Mouse (Mus musculus) gastrocnemius, adult 8-10 months (tissue): ENCODE measurements around the gene Drp2. TPM values are rescaled to one million over a fixed set of nuclear protein-coding genes. Genes with fewer than 3 reads are reported as not detected.

Experiments
- DNase-seq, 2 experiments: peaks; one replicate each; pipeline ENCODE4 v3.0.0; 2022; ENCODE audit warnings: low spot score in 2 of 2
- total RNA-seq, 4 experiments: library from RNA; stranded (reverse); gene quantifications; 2 replicates each; pipeline ENCODE4 v1.2.4; 2022

Gene Drp2
- 1 to 10 TPM; 1.7 to 5.4 (median 2.9) TPM for total RNA-seq

DNA sequence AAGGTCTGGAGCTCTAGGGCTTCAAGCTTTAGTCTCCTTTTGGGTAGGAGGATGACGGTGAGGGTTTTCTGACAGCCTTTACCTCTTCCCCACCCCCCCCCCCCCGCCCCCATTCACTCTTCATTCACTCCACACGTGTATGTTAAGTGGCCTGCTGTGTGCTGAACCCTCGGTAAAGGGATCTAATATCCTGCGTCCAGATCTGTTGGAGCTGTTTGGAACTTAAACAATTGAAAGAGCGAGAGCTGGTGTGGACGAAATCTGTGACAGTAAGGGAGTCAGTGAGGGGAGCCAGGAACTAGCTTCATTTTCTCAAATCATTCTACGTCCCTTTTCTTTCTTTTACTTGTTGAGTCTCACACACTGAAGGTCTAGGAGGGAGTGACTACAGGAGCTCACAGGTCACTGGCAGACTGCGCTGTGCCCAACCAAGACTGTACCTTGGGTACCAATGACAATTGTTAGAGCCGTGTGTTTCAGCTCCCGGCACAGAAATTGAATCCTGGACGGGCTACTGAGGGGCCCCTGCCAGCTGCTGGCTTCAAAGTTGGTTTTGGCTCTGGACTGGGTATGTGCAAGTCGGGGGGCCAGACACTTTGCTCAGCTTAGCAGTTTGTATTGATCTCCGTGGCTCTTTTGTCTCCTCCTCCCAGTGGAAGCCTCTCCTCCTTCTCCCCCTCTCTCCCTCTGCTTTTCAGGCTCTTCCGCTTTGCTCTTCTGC is at the start of gene Drp2:
Drp2 (plus strand) TSS at position 689 of the 721 bp plus-strand sequence.
- DNase-seq: no peak

DNA sequence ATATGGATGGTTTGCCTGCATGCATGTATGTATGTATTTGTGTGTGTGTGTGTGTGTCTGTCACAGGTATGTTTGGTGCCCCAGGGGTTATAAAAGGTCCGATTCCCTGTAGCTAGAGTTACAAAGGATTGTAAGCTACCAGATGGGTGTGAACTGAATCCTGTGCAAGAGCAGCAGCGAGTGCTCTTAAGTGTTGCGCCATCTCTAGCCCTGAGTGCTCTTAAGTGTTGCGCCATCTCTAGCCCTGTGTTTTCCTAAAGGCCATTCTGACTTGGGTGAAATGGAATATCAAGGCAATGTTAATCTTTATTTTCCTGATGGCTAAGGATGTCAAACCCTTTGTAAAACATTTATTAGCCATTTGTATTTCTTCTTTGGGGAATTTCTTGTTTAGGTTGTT is 45.0 kb upstream of the Drp2 start:
- DNase-seq: no peak

DNA sequence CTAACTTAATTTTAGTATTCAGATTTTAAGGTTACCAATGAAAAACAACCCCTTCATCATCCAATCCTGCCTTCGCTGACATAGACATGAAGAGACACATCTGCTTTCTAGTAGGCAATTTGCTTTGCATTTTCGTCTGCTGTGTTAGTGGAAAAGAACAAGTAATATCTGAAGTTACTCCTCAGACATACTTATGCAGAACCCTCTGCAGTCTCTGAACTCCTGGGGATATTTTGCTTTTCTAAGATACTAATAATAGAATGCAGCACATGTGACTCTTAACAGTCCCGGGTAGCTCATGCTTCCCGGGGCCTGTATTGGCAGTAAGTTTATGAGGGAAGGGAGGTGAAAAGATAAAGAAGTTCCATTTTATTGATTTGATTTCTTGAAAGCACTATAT is 42.2 kb upstream of the Drp2 start:
- no peak for DNase-seq

DNA sequence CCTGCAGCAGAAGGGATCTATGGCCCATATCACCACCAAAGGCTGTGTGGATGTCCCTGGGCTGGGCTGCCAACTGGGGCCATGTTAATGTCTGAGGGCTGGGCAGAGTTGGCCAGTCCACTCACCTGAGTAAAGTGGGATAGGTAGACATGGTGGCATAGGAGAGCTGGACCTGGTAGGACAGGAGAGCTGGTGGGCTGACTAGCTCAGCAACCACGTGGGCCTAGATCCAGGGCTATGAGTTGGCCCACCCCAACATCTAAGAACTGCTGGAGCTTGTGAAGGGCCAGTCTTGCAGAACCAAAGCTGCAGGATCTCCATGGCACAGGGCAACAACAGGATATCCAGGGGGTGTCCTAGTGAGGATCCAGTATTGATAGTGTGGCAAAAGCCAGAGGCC is 38.9 kb upstream of the Drp2 start:
- DNase-seq: no peak

DNA sequence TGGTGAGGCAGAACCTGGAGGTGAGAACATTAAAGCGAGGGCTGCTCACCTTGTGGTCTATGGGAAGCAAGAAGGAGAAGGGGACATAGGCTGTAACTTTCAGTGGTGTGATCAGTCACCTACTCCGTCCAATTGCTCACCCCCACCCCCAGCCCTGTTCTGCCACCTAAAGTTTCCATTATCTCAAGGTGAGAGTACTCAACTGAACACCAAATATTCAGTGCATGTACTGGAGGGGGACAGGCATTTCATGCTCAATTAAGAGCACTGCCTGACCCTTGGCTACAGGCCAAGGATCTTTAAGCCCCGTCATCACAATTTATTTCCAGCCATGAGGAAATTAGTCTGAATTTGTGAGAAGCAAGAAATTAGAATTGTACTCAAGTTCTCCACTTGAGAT is 37.8 kb upstream of the Drp2 start:
- no peak for DNase-seq

DNA sequence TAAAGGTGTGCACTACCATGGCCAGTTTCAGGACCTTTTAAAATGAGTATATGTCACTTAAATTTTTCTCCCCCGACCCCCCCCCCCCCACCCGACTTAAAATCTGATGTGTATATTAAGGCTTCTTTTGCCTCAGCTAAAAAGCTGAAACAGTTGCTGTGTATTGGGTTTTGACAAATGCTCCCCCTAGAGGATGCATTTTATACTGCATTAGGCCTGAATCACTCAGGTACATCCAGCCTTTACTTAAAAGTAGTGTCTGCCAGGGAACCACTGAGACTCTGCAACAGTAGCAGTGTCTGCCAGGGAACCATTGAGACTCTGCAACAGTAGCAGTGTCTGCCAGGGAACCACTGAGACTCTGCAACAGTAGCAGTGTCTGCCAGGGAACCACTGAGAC is 33.1 kb upstream of the Drp2 start:
- no peak for DNase-seq

DNA sequence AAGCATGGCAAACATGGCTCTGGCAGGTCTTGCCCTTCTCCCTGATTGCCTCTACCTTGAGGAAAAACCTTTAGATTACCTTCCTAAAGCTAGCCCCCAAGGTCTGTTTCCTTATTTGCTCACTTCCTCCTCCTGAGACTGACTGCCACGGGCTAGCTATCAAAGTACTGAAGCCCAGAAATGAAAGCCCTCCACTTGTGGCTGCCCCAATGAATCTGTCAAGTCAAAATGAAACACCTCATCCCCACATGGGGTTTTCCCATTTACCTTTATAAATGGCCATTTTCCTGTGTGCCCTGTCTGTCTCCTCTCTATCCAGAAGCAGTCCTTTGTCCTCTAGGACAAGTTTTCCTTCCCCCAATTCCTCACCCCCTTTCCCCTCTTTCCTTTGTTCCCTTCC is 30.2 kb upstream of the Drp2 start:
- no peak for DNase-seq

DNA sequence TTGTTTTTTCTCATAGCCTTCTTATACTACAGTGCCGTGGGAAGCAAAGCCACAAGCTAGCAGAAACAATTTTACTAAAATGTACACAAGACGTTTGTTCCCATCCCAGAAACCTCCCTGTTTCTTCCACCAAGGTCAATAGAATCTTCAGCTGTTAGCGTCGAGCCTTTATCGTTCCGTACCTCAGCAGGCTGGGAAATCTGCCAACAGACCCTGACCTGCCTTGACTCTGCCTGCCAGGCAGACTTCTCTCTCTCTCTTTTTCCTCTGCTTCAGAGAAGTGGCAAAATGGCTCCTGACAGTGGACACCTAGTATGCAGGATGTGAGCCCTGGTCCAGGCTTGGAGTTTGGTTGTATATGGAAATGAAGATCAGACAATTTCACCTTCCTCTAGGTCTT is 19.5 kb upstream of the Drp2 start:
- no peak for DNase-seq

DNA sequence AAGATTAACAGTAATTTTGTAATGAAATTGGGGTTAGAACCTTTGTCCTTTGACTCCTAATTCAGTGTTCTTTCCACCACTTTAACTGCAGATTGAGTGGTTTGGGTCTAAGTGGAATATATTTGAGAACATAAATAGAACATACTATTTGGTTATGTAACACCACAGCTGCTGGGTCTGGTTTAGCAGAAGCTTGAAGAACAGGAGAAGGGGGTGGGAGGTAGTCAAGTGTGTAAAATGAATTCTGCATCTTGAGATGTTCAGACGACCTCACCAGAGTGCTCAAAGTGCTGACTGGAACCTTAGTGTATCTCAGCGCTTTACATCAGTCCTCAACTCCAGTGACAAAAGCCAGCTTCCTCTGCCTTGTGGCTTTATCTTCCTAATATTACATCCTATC is 5.4 kb upstream of the Drp2 start:
- DNase-seq: no peak

DNA sequence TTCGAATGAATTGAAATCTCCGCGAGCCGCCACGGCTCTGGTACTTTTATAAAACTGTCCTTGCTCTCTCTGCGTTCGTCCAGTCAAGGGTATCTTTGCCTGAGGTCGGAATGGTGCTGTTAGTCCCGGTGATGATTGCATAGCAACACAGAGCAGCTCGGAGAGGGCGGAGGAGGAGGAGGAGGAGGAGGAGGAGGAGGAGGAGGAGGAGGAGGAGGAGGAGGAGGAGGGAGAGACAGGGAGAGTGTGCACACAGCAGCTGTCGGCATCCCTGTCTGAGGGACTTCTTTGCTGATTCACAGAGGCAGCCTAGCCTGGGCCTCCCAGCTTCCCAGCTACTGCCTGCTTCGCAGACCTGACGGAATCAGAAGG is 219 bp downstream of the Drp2 start:
- no peak for DNase-seq

DNA sequence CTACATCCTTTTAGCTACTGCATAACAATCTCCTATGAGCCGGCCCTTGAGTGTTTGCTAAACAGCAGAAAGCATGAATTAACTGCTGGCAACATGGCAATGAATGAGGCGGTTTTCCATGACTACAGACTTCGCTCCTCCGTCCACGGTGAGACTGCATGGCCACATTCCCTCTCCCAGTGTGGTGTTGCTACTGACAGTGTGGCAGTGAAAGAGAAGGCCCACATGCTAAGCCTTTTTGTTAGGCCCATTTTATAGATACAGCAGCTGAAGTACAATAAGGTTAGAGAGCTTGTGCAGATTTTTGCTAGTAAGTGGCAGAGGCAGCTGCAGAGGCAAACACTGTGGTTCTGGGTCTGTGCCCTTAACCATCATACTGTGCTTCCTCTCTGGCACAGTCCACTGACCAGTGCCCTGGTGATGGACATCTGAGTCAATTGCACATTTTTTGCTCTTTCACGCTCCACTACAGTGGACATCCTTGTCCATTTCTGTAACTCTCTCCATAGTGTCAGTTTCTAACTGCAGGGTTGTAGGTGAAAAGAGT is 5.1 kb downstream of the Drp2 start:
- DNase-seq: no peak

DNA sequence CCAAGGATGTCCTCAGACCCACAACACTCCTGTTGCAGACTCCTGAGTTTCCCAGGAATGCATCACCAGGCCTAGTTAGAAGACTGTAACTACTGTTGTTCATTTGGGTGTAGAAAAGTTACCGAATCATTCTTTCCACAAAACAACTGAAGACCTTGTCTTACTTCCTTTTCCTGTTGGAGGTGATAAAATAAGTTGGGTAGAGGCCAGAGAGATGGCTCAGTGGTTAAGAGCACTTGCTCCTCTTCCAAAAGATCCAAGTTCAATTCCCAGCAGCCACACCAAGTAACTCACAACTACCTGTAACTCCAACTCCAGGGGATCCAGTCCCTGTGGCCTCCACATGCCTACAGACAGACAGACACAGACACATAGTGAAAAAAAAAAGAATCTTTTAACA is 7.7 kb downstream of the Drp2 start:
- DNase-seq: no peak

DNA sequence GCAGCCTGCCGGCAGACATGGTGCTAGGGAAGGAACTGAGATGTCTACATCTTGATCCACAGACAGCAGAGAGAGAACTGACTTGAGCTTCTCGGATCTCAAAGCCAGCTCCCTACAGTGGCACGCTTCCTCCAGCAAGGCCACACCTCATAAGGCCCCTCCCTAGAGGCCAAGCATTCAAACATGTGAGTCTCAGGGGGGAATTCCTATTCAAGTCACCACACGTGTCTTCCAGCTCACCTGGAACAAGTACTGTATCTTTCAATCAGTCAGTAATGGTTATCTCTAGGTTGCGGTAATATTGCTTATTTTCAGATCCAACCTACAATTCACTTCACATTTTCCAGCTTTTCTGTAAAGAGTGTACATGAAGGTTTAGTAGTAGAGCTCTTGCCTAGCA is 15.7 kb downstream of the Drp2 start:
- DNase-seq: no peak

DNA sequence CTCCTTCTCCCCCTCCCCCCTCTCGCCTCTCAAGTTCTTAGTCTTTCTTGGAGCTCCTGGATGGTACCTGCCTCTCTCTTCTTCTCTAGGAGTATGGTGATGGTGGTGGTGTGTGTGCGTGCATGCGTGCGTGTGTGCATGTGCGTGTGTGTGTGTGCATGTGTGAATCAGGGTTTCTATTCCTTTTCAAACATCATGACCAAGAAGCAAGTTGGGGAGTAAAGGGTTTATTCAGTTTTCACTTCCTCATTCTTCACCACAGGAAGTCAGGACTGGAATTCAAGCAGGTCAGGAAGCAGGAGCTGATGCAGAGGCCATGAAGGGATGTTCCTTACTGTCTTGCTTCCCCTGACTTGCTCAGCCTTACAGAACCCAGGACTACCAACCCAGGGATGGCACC is 19.9 kb downstream of the Drp2 start:
- DNase-seq: no peak

DNA sequence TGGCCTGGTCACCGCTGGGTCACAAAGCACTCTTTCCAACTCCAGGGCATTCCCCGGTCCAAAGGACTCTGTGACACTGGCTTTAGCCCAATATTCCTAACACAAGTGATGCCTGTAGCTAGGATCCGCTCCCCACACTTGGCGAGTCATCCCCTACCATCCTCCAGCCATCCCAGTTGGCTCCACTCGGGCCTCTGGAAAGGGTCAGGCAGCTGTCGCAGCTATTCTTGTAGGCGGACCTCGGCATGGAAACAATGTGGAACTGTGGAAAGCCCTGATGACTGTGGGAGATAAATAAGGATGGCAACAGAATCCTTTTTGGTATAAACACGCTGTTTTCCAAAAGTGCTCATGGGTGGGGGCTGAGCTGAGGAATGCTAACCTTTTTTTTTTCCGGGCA is 21.4 kb downstream of the Drp2 start:
- DNase-seq: no peak

DNA sequence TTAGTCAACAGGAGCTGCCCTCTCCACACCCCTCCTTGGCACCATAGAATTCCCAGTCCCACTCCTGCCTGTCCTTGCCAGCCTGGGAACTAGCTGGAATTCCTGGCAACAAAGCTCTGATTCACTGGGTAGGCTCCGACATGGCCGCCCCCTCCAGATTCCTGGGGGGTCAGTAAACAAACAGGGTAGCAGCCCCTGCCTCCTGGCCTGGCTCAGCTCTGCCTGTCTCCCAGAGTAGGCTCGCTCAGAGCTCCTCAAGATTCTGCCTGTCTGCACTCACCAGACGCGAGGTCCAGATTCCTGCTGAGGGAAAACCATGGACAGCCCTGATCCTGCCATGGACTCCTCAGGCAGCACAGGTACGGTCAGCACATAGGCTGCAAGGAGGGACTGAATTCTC is 22.5 kb downstream of the Drp2 start:
- DNase-seq: no peak

DNA sequence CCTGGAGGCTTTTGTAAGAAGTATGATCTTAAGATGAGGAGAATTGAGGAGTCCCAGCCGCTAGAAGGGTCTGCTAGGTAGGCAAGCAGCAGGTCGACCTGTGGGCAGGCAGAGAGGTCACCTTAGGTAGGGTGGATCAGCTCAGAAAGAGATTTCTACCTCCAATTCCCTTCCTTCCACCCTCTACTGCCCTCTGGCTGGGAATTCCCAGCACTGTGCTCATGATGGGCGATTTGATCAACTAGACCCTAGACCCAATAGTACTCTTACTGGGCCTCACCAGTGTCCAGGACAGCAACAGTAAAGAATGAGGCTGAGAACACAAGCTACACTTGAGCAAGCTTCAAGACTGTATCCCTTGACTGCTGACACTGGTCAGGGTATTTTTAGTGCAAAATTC is 23.0 kb downstream of the Drp2 start:
- DNase-seq: no peak

DNA sequence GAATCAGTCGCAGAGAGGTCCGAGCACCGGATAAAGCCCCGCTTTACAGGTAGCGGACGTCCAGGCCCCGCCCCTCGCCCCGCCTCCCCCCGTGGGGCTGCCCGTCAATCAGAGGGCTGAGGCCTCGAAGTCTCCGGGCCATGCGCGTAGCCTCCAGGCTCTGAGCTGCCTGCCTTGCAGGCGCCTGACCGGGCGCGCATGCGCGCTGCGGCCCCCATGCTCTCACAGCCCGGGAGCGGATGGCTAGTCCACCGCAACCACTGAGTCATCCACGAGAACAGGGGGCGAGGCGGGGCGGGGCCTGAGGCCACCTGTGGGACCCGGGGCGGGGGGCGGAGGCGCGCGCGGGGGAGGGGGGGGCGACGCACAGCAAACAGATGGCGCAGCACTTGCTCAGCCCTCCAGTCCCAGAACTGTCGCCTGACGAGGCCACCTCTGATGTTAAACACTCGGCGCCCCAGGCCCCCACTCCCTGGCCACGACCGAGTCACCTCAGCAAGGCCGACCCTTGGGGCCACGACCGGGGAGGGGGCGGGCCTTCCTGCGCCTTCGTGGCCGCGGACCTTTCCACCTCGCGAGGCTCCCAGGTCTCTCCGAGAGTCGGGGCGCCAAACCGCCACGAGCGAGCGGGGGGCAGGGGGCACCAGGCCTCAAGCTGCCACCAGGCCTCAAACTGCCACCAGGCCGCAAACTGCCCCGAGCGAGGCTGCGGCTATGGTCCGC is 70.8 kb downstream of the Drp2 start:
- no peak for DNase-seq

DNA sequence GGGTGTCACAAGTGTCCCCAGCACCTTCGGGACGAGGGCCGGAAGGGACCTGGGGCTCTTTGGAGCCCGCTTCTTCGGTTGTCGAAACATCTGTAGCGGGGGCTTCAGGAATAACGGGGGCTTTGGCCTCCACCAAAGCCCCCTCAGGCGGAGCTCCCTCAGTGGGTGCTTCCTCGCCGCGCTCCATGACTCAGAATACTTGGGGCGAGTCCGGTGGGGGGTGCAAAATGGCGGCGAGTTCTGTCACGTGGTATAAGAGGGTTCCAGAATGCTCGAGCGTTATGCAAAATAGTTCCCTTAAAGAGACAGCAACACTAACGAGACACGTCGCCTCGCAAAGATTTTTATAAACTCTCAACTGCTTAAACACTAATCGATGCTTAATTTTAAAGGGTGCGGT is 71.9 kb downstream of the Drp2 start, which contains the start of gene Taf7l:
Taf7l (minus strand) TSS at position 201 of the 400 bp plus-strand sequence.
- no peak for DNase-seq

DNA sequence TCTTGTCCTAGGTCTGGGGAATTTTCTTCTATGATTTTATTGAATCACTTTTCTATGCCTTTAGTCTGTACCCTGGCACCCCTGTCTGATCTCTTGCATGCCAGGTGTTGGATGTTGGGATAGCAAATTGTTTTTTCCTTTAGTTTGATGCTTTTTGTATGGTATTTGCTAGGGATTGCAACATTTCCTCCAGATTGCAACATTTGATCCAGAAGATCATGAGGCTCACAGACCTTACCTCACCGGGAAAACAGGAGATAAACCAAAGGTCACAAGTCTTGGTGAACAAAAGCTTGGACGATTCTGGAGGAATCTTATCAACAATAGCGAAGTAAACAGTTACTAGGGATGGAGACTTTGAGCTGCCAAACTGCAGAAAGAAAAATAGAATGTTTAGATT is 77.4 kb downstream of the Drp2 start:
- no peak for DNase-seq

DNA sequence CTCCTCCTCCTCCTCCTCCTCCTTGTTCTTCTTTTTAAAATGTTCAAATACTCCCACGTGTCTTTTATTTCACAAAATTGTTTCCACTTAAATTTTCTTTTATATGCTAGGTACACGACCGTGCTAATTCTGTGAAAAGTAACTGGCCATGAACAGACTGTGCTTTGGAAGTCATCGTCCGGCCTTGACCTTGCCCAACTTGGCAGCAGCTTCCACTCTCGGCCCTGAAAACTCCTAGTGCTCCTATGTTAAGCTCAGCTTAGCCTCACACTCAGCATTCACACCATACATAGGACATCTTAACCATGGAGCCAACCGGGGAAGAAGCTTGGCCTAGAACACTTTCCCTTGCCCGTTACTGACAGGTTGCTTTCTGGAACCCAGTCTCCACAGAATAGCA is 96.3 kb downstream of the Drp2 start:
- no peak for DNase-seq
